Mouse (Mus musculus) embryonic stem cell, embryonic (primary cell): ENCODE measurements at regions not wholly inside any gene's neighbourhood (a gene's known extent, or its start where the extent isn't known, plus 50 kb on each side); places are given as distances from the start of the nearest gene placed in this dataset.
"Not testable (repeated sequence)": the region's sequence is repeated elsewhere in the genome, so short reads cannot be mapped to it uniquely, and the experiment has no call there.

Experiments used
- CTCF ChIA-PET, 4 experiments: fragments of 300-600 bp in 2 of 4; fragments of 350-600 bp in 2 of 4; sonication (Branson Sonifier 250); formaldehyde crosslinking; loops; one replicate each; lab custom pipeline; 2022; ENCODE audit warnings: inconsistent platforms in 2 of 4; lab: Charles Lee
- POLR2A ChIA-PET, 4 experiments: fragments of 300-600 bp in 2 of 4; fragments of 350-600 bp in 2 of 4; sonication (Branson Sonifier 250); formaldehyde crosslinking; loops; one replicate each; lab custom pipeline; 2022; ENCODE audit warnings: antibody characterized with exemption in 4 of 4, inconsistent platforms in 1 of 4; lab: Charles Lee

DNA sequence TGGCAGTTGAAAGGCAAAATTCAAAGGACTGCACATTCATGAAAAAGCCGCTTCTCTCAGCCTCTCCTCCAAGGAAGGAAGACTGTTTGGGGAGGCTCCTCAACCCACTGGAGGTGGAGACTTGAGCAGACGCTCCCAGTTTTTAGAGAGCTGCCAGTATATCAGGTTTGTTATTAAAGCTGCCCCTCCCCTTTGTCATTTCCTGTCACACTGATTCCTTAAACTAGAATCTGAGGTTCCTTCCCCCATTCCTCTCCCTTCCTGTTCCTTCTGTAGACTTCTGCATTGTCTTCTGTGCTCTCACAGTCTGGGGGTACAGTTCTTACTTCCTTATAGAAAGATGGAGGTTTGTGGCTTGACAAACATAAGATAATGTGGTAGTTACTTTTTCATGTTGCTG is 87.5 kb upstream of the Map3k1 start:
- POLR2A ChIA-PET, result interaction anchor here in 1 of 4 experiments (1.1 kb wide), 1 partner anchor 8 kb away, joined by 3 read pairs; no protein-coding TSS in a partner anchor
- CTCF ChIA-PET, result no interaction called here

DNA sequence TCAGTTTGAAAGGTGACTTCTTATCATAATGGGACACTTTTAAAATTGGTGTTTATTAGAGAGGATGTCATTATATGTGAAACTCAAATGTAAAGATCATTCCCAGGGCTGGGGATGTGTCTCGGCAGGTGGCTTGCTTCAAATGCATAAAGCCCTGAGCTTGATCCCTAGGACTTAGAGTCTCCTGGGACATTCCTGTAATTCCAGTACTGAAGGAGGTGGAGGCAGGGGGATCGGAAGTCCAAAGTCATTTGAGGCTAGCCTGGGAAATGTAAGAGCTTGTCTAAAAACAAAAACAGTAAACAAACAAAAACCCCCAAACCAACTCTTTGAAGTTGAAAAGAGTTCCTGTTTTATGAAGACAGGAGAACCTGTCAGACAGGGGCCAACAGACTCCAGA is 94.6 kb upstream of the Map3k1 start:
- POLR2A ChIA-PET, result interaction anchor here in 3 of 4 experiments (0.6 to 3.6 kb wide), 18 partner anchors 8 to 563 kb away, joined by 3 to 29 read pairs (median 5); partner anchors contain the start of gene Map3k1 (in 1 of the 3)
- CTCF ChIA-PET, result interaction anchor here in 1 of 4 experiments (0.5 to 1.4 kb wide), 2 partner anchors 36 to 46 kb away, joined by 3 read pairs; no protein-coding TSS in a partner anchor

DNA sequence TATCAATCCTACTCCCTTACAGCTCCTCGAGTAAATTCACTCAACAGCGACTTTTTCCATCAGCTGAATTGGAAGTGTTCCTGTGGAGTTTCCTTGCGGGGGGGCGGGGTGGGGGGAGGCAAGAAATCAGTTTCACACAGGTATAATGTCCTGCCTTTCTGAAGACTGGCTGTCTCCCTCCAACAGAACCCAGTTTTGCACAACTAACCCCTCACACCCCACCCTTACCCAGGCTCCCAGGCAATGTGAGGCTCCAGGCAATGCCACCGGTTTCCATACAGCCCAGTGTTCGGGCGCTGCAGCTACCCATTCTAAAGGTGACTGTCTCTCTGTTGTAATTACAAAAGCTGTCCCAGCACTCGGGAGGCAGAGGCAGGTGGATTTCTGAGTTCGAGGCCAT is 95.1 kb upstream of the Map3k1 start:
- ChIA-PET CTCF (interaction anchor here in 2 of 4 experiments (0.5 to 1.4 kb wide), 4 partner anchors 37 to 133 kb away, joined by 3 read pairs; no protein-coding TSS in a partner anchor), POLR2A (interaction anchor here (0.5 to 3.6 kb wide), 33 partner anchors 8 to 1083 kb away, joined by 3 to 29 read pairs (median 5); partner anchors contain the start of gene Map3k1 (in 1 of the 4))

DNA sequence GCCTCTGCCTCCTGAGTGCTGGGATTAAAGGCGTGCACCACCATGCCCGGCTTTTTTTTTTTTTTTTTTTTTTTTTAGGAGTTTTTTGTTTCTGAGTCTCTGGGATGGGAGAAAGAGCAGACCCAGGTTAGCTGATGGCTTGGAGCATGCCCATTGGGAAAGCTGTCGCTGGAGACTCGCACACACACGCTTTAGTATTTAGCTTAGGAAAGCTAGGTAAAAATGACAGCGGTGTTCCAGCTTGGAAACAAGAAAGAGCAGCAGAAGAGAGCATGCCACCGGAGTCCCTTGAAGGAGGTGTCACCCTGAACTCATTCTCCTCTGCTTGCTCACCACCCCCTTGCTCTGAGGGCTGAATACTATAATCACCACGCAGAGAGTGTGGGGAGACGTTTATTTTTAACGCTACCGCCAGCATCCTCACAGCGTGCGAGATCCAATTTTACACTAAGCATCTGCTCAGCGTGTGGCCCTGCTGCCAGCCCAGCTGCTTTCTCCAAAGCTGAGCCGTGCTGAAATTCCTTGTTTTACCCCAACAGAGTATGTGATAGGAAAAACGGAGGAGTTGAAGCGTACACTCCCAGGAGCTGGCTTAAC is 95.9 kb upstream of the Map3k1 start:
- POLR2A ChIA-PET, result interaction anchor here (0.5 to 3.6 kb wide), 40 partner anchors 8 to 1082 kb away, joined by 3 to 29 read pairs (median 5); partner anchors contain the start of gene Map3k1 (in 2 of the 4)

DNA sequence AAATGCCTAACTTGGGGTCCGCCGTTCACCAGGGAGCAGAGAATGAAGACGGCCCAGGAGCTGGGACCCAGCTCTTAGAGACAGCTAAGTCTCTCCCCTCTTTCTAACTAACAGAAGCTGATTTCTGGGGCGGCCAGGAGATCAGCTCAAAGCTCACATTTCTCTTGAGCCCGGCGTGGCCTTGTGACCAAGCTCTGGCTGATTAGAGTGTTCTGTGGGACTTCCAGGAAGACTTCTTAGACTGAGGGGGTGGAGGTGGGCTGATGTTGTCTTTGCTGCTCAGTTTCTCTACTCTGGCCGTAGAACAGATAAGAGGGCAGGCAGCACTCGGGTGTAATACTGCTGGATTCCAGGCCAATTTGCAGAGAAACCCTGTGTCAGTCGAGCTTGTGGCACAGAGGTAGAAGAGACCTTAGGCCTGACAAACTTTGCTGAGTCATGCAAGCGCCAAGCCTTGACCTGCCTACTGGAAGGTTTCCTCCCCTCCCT is 96.5 kb upstream of the Map3k1 start:
- ChIA-PET POLR2A (interaction anchor here in 3 of 4 experiments (0.5 to 3.6 kb wide), 31 partner anchors 8 to 535 kb away, joined by 3 to 29 read pairs (median 4); partner anchors contain the start of gene Map3k1 (in 2 of the 3)), CTCF (interaction anchor here in 2 of 4 experiments (0.7 to 1.4 kb wide), 5 partner anchors 52 to 1919 kb away, joined by 3 to 10 read pairs (median 5); no protein-coding TSS in a partner anchor)

More for the DNA sequence above, 95.9 kb upstream of the Map3k1 start:
- CTCF ChIA-PET, result interaction anchor here in 3 of 4 experiments (0.6 to 1.4 kb wide), 8 partner anchors 37 to 1919 kb away, joined by 3 to 10 read pairs (median 4); no protein-coding TSS in a partner anchor

DNA sequence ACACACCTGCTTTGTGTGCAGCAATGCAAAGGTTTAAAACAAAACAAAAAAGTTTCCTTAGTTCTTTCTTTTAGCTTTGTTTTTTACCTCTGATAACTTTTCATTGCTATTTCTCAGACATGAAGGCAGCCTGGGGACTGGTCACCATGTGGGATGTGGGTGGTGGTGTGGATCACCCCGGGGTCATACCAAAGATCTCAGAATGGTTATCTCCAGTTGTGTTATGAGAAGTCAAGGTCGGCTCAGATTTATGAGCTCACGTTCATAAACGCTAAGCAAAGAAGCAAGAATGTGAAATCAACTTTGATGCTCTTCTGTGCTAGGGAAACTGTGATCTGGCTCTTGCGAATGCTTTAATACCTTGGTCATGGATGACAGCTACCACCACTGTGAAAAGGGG is 102.3 kb upstream of the Map3k1 start:
- ChIA-PET CTCF (no interaction called here), POLR2A (interaction anchor here in 2 of 4 experiments (0.6 to 3.2 kb wide), 8 partner anchors 8 to 76 kb away, joined by 3 to 14 read pairs (median 4); no protein-coding TSS in a partner anchor)

DNA sequence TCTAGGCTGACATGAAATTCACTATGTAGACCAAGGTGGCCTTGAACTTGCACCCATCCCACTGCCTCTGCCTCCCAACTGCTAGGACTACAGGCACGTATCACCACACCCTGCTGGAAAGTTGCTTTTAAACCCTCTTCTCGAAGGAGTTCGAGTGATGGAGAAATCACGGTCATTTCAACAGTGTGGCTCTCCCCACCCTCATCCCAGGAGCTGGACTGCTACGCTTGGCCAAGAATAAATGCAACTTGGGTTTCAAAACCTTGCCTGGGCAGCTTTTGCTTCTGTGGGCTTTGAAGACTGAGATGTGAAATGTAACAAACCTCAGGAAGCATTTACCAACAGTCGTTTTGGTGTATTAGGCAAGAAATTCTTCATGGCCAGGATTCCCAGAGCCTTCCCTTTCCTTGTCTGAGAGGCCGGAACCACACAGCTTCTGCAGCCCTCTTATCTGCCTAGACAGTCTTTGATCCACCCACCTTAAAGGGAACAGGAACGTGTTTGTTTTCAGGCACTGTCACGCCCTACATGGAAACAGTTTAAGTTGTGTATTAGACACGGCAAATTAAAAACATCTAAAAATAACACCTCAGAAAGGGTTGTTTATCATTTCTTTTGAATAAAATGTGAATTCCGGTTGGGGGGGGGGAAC is 103.0 kb upstream of the Map3k1 start:
- POLR2A ChIA-PET, result interaction anchor here in 1 of 4 experiments (0.8 to 3.2 kb wide), 3 partner anchors 7 to 381 kb away, joined by 3 to 14 read pairs (median 3); no protein-coding TSS in a partner anchor
- CTCF ChIA-PET, result no interaction called here

DNA sequence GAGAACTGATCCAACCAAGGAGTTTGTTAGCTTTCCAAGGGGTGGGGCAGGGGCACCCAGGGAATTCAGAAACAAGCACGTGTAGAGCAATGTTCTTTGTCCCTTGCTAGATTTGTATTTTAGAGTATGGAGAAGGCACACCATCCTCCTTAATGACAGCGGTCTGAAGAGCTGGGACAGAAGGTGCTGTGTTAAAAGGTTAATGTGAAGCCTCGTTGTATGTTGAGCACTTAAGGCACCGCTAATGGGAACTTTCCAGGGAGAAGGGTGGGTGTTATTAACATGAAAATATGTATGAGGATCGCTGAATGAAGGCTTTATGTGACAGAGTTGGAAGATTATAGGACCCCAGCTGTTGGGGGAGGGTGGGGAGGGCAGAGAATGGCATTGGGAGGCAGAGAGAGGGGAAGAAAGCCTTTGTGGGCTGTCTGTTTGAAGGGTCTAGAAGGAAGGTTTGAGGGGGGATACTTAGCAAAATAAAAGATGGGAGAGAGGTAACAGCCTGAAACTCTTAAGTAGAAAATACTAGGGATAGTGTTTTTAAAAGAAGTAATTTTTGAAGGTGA is 105.6 kb upstream of the Map3k1 start:
- POLR2A ChIA-PET, result interaction anchor here (0.5 to 1.9 kb wide), 13 partner anchors 9 to 1158 kb away, joined by 3 to 10 read pairs (median 3); partner anchors contain the start of gene Map3k1 (in 1 of the 4)
- CTCF ChIA-PET, result no interaction called here

DNA sequence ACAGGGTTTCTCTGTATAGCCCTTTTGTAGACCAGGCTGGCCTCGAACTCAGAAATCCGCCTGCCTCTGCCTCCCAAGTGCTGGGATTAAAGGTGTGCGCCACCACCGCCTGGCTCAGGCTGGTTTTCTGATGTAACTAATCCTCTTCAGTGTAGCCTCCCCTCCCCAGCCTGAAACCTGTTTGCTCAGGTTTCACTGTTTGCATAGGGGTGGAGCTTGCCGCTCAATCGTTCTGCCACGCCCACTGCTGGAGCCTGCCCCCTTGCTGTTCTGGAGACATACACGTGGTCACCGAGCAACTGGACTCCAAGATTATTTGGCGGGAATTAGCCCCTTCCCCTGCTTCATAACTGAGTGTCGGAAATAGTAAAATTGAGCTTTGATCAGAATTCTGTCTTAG is 110.6 kb upstream of the Map3k1 start:
- POLR2A ChIA-PET, result interaction anchor here in 3 of 4 experiments (0.6 to 4.6 kb wide), 26 partner anchors 9 to 143 kb away, joined by 3 to 29 read pairs (median 4); partner anchors contain the start of gene Map3k1 (in 1 of the 3)

DNA sequence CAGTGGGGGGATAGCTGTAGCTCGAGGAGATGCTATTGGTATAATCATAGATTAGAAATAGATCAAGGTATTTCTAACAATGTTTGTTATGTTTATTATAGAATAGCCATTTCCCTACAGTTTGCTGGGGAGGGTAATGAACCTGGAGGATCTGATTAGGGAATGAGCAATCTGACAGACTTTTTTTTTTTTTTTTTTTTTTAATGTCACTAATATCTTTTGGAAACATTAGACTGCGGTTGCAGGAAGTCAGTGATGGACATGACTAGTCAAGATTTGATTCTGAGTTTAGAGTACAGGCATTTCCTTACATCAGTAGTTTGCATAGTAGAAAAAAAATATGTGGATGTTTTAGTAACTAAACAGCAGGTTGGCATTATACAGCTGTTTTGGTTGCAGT is 111.7 kb upstream of the Map3k1 start:
- ChIA-PET POLR2A (interaction anchor here in 3 of 4 experiments (0.5 to 4.6 kb wide), 15 partner anchors 8 to 293 kb away, joined by 3 to 29 read pairs (median 4); partner anchors contain the start of gene Map3k1 (in 1 of the 3)), CTCF (no interaction called here)

More for the DNA sequence above, 110.6 kb upstream of the Map3k1 start:
- CTCF ChIA-PET, result not testable (repeated sequence)

DNA sequence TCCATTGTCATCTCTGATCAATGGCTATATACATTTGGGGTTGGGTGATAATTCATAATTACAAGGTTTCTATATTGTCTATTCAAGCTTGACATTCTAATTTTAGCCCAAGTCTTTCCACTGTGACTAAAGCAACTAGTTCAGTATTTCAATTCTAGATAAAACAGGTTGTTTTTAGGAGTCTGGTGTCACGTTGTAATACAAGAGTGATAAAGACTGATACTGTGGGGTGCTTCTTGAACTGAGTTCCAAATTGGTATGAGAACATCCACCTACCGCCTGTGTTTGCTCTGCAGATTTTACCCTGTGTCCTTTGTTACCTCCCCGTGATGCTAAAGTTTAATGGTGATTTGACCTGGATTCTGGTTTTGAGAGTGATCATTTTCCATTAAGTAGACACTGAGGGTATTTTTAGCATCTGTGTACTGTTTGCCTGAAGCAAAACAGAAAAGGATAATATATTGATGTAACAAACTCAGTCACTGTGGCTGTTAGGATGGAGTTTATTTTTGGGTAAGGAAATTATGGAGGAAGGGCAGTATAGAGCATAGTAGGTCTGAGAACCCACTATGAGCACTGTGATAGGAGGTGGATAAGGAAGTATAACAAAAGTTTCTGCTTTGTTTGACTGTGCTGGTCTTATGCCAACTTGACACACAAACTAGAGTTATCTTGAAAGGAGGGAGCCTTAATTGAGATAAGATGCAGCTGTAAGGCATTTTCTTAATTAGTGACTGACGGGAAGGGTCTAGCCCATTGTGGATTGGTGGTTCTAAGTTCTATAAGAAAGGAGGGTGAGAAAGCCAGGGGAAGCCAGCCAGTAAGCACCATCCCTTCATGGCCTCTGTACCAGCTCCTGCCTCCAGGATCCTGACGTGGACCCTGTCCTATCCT is 112.6 kb upstream of the Map3k1 start:
- ChIA-PET POLR2A (interaction anchor here in 3 of 4 experiments (0.6 to 4.6 kb wide), 6 partner anchors 11 to 292 kb away, joined by 3 to 29 read pairs (median 4); no protein-coding TSS in a partner anchor), CTCF (no interaction called here)

DNA sequence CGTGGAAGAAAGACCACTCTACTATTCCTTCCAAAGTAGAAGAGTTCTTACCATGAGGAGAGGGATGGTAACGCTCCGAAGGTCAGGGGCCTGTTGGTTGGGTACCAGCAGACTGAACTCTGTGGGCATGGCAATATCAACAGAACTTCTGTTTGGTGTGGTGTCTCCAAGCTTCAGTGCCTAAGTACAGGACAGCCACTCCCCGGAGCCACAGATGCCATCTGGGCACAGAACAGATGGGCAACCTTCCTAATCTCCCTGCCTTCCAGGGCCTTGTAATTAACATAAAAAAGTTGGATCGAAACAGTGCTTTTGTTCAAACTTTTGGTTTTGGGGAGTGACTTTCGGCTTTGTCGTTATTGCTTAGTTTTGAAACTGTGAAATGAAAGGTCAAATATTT is 116.6 kb upstream of the Map3k1 start:
- CTCF ChIA-PET, result no interaction called here
- POLR2A ChIA-PET, result no interaction called here

DNA sequence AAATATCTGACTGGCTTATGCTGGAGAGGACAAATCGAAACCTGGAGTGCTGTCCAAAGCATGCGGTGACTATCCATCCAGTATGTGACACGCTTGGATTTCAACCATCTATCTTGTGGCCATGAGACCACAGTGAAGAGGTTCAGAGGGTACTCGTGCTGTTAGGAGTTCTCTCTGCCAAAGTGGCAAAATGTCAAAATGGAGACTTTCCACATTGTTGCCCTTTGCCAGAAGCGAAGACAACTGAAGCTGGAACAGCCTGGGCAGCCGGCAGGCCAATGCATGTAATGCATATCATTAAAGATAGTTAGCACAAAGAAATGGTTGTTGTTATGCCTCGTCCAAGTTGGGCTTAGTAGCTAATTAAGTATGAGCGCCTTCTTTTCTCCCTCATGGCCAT is 118.0 kb upstream of the Map3k1 start:
- ChIA-PET CTCF (no interaction called here), POLR2A (interaction anchor here in 1 of 4 experiments (1.0 kb wide), 1 partner anchor 9 kb away, joined by 4 read pairs; no protein-coding TSS in a partner anchor)

DNA sequence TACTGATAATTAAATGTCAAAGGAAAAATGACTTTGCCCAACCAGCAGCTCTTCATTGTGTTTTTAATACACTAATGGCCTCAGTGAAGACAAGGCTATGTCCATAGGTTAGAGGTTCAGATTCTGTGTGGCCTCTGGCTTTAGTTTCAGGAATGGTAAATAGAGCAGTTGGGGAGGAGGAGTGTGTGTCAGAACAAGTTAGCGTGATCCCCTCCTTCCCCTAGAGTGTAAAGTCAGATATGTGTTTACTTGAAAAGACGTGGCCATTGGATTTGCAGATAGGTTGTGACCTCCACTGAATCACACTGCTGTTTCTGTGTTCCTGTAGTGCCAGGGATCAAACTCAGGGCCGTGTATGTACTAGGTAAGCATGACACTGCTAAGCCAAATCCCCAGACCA is 118.7 kb upstream of the Map3k1 start:
- ChIA-PET CTCF (no interaction called here), POLR2A (interaction anchor here in 1 of 4 experiments (0.6 to 1.0 kb wide), 2 partner anchors 9 to 173 kb away, joined by 3 to 4 read pairs; no protein-coding TSS in a partner anchor)

DNA sequence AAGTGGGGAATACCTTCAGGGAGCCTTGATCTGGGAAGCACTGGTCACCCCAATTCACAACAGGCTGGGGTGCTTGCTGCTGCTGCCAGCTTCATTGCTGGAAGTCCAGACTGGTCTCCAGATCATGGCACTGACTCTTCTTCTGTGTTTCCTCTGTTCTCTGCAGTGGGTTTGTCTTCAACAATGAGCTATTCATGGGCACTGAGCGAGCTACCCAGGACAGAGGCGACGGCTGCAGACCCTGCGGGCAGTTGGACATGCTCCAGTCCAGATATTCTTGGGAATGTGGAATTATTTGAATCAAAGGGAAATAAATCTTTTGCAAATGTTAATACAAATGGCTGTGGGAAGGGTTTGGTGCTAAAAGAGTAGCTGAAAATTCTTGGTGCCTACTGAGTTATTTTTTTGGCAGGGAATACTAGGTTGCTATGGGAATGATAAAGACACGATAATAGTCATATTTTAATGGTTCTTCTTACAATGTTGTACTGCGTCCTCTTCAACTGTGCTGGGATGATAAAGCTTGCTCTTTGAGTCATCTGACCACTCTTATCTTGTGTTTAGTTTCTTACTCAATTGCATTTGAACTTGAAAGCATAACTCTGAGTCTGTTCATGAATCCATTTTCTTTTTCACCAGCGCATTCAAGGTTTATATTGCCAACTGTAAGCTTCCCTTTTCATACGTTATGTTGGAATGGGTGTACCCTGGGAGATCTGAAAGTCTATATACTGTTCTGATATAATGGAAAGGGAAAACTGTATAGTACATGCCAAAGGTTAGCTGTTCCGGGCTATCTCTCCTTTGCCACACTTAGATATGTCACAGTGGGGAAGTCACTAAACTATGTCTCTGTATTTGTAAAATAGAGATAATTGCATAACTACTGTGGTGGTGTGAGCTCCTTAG is 120.1 kb upstream of the Map3k1 start:
- POLR2A ChIA-PET, result interaction anchor here in 1 of 4 experiments (0.6 to 1.5 kb wide), 2 partner anchors 9 to 26 kb away, joined by 3 to 7 read pairs; no protein-coding TSS in a partner anchor
- CTCF ChIA-PET, result no interaction called here

DNA sequence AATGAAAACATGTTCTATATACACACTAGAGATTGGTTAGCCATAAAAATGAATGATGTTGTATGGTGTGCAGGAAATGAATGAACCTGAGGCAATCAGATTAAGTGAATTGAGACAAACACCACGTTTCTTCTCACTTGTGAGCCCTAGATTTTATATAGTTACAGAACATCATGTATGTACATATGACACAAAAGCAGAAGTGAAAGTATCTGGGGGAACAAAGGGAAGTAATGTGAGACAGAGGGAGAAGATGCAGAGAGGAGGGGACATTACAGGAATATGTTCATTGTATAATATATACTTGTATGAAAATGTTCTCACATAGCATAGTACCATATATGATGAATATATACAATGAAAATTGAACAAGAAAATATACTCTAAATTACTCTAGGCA is 121.1 kb upstream of the Map3k1 start:
- CTCF ChIA-PET, result no interaction called here
- POLR2A ChIA-PET, result interaction anchor here in 1 of 4 experiments (0.6 kb wide), 1 partner anchor 27 kb away, joined by 3 read pairs; no protein-coding TSS in a partner anchor
